Mouse (Mus musculus): ENCODE measurements around the gene Arhgap4. TPM values are rescaled to one million over a fixed set of nuclear protein-coding genes. Genes with fewer than 3 reads are reported as not detected.

Arhgap4 gene
- polyA plus RNA-seq, 1 experiment from 2014 or later: 2.3 TPM

DNA sequence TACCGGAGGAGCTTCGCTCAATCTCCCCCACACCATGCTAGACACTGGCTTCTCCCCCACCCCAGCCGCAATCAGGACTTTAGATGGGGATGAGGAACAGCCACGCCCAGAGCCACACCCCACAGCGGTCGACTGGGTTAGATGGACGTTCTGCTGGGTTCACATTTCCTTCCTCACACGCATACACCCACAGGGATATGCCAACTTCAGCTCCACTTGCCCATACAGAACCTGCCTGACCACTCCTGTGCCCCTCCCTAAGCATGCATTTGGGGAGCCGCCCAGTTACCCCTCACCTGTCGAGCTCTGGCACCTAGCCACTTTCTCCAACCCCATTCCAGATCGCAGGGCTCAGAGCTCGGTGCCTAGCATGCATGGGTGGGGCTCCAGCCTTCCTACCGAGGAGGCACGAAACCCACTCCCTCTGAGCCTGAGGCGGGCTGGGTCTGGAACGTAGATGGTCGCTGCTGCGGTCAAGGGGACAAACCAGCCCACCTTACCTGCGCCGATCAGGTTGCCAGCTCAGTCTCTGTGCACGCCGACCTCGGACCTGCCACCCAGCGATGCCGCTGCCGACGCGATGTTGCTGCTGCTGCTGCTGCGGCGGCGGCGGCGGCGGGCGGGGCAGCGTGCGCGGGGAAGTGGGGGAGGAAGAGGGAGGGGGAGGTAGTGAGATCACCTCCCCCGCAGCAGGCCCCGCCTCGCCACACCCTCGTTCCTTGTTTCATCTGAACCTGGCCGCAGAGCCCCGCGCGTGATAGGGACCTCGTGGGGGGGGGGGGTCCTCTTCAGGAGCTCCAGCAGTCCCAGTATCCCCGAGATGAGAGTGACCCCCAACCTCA, 41.3 kb downstream of the Arhgap4 start:
- H3K4me2 ChIP-seq (ENCODE audit: low read depth, severe bottlenecking): peak overlapping the region; percentile 64
- 26% methylated on average over 33 of the region's 48 CpGs for WGBS
- H3K4me3 ChIP-seq (ENCODE audit: low read depth, low read length): peak overlapping the region; percentile 30
- H3K27ac ChIP-seq (replicated peaks; ENCODE audit: low read depth, low read length): no peak overlapping the region
- H3K27me3 ChIP-seq (ENCODE audit: control insufficient read depth, insufficient read depth, low read length): peaks cover 17% of the 10 kb centered on the region
- no peak overlapping the region for H3K9ac ChIP-seq (ENCODE audit: low read length)
- ATAC-seq (ENCODE audit: insufficient number of reproducible peaks, low FRiP score, low TSS enrichment, low read depth) (no peak), DNase-seq (ENCODE audit: low spot score) (peak; percentile 38)
- no peaks in the 10 kb centered on the region for H3K4me1 ChIP-seq (ENCODE audit: control insufficient read depth, insufficient read depth, low read length)
- no peaks in the 10 kb centered on the region for H3K36me3 ChIP-seq (ENCODE audit: control insufficient read depth, insufficient read depth, low read length)
- H3K9me3 ChIP-seq (ENCODE audit: control insufficient read depth, low read length): no peaks in the 10 kb centered on the region

DNA sequence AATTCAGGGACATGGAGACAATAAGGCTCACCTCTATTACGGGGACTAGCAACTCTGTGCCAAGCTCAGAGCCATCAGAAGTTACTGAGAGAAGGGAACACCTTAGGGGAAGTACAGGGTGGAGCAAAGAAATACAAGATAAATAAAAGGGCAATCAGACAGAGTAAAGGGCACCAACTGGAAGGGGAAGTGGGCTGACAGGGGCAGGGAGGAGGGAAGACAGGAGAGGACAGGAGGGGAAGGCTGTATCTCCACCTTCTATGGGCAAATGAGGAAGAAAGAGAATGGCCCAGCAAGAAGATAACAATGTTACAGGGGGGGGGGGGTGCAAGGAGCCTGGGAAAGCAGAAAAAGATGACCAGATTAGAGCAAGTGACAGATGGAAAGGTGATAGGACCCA, 44.7 kb downstream of the Arhgap4 start:
- ATAC-seq (ENCODE audit: insufficient number of reproducible peaks, low FRiP score, low TSS enrichment, low read depth): no peak
- H3K36me3 ChIP-seq (ENCODE audit: control insufficient read depth, insufficient read depth, low read length): no peaks in the 10 kb centered on the region
- H3K4me2 ChIP-seq (ENCODE audit: low read depth, severe bottlenecking): no peak overlapping the region
- H3K27me3 ChIP-seq (ENCODE audit: control insufficient read depth, insufficient read depth, low read length): peaks cover 17% of the 10 kb centered on the region
- no peaks in the 10 kb centered on the region for H3K4me1 ChIP-seq (ENCODE audit: control insufficient read depth, insufficient read depth, low read length)
- no peaks in the 10 kb centered on the region for H3K9me3 ChIP-seq (ENCODE audit: control insufficient read depth, low read length)
- no peak overlapping the region for H3K27ac ChIP-seq (replicated peaks; ENCODE audit: low read depth, low read length)
- 77% methylated on average over 1 of the region's 1 CpGs for WGBS
- no peak for DNase-seq (ENCODE audit: low spot score)
- no peak overlapping the region for H3K4me3 ChIP-seq (ENCODE audit: low read depth, low read length)
- H3K9ac ChIP-seq (ENCODE audit: low read length): no peak overlapping the region

- H3K9me3 ChIP-seq (ENCODE audit: control insufficient read depth, low read length): no peaks in the 10 kb centered on the region
- 82% methylated on average over 2 of the region's 2 CpGs for WGBS
- ATAC-seq (ENCODE audit: insufficient number of reproducible peaks, low FRiP score, low TSS enrichment, low read depth): no peak
- peaks cover 15% of the 10 kb centered on the region for H3K27me3 ChIP-seq (ENCODE audit: control insufficient read depth, insufficient read depth, low read length)
- H3K4me3 ChIP-seq (ENCODE audit: low read depth, low read length): no peak overlapping the region
- no peak overlapping the region for H3K9ac ChIP-seq (ENCODE audit: low read length)
- H3K36me3 ChIP-seq (ENCODE audit: control insufficient read depth, insufficient read depth, low read length): no peaks in the 10 kb centered on the region
- DNase-seq (ENCODE audit: low spot score): no peak
- no peaks in the 10 kb centered on the region for H3K4me1 ChIP-seq (ENCODE audit: control insufficient read depth, insufficient read depth, low read length)
- H3K27ac ChIP-seq (replicated peaks; ENCODE audit: low read depth, low read length): no peak overlapping the region
- no peak overlapping the region for H3K4me2 ChIP-seq (ENCODE audit: low read depth, severe bottlenecking)
Observed at GRCm38 (mm10) chrX:73875881-73876280, 45.8 kb downstream of the Arhgap4 start.

GRCm38 (mm10) chrX:73871956-73872355, 49.7 kb downstream of the Arhgap4 start:
- WGBS: 52% methylated on average over 1 of the region's 1 CpGs
- no peak for DNase-seq (ENCODE audit: low spot score)

DNA sequence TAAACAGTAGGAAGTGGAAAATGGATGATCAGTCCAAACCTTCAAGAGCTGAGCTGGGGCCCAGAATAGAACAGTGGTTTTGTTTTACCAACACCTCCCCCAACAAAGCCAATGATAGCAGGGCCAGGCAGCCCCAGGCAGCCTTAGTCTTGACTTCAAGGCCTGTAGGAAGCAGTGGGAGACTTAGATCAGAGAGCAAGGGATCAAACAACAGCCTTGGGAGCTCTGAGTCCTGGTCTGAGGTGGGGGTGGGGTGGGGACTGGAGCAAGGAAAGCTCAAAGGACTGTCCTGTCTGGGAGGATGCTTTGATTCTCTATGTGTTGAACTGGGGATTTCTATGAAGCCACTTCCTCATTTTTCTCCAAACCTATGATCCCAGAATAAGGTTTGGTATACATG, 50.2 kb downstream of the Arhgap4 start:
- DNase-seq (ENCODE audit: low spot score): no peak
- no peaks in the 10 kb centered on the region for H3K36me3 ChIP-seq (ENCODE audit: control insufficient read depth, insufficient read depth, low read length)
- H3K9me3 ChIP-seq (ENCODE audit: control insufficient read depth, low read length): no peaks in the 10 kb centered on the region
- H3K27me3 ChIP-seq (ENCODE audit: control insufficient read depth, insufficient read depth, low read length): no peaks in the 10 kb centered on the region
- H3K4me3 ChIP-seq (ENCODE audit: low read depth, low read length): no peak overlapping the region
- no peak for ATAC-seq (ENCODE audit: insufficient number of reproducible peaks, low FRiP score, low TSS enrichment, low read depth)
- H3K27ac ChIP-seq (replicated peaks; ENCODE audit: low read depth, low read length): no peak overlapping the region
- no peak overlapping the region for H3K9ac ChIP-seq (ENCODE audit: low read length)
- H3K4me1 ChIP-seq (ENCODE audit: control insufficient read depth, insufficient read depth, low read length): no peaks in the 10 kb centered on the region
- no peak overlapping the region for H3K4me2 ChIP-seq (ENCODE audit: low read depth, severe bottlenecking)

More at GRCm38 (mm10) chrX:73871956-73872355, 49.7 kb downstream of the Arhgap4 start:
- H3K4me3 ChIP-seq (ENCODE audit: low read depth, low read length): no peak overlapping the region
- no peaks in the 10 kb centered on the region for H3K27me3 ChIP-seq (ENCODE audit: control insufficient read depth, insufficient read depth, low read length)
- no peak overlapping the region for H3K9ac ChIP-seq (ENCODE audit: low read length)
- no peak overlapping the region for H3K27ac ChIP-seq (replicated peaks; ENCODE audit: low read depth, low read length)
- H3K4me2 ChIP-seq (ENCODE audit: low read depth, severe bottlenecking): no peak overlapping the region
- ATAC-seq (ENCODE audit: insufficient number of reproducible peaks, low FRiP score, low TSS enrichment, low read depth): no peak
- H3K4me1 ChIP-seq (ENCODE audit: control insufficient read depth, insufficient read depth, low read length): no peaks in the 10 kb centered on the region
- H3K36me3 ChIP-seq (ENCODE audit: control insufficient read depth, insufficient read depth, low read length): no peaks in the 10 kb centered on the region
- H3K9me3 ChIP-seq (ENCODE audit: control insufficient read depth, low read length): no peaks in the 10 kb centered on the region

- Histone ChIP-seq H3K36me3 (ENCODE audit: control insufficient read depth, insufficient read depth, low read length) (no peaks in the 10 kb centered on the region), H3K27ac (replicated peaks; ENCODE audit: low read depth, low read length) (no peak overlapping the region), H3K4me3 (ENCODE audit: low read depth, low read length) (no peak overlapping the region), H3K4me1 (ENCODE audit: control insufficient read depth, insufficient read depth, low read length) (no peaks in the 10 kb centered on the region), H3K9ac (ENCODE audit: low read length) (no peak overlapping the region), H3K9me3 (ENCODE audit: control insufficient read depth, low read length) (no peaks in the 10 kb centered on the region), H3K4me2 (ENCODE audit: low read depth, severe bottlenecking) (no peak overlapping the region), H3K27me3 (ENCODE audit: control insufficient read depth, insufficient read depth, low read length) (no peaks in the 10 kb centered on the region)
- 11% methylated on average over 5 of the region's 5 CpGs for WGBS
- ATAC-seq (ENCODE audit: insufficient number of reproducible peaks, low FRiP score, low TSS enrichment, low read depth): no peak
- peak; percentile 74 for DNase-seq (ENCODE audit: low spot score)
Observed at GRCm38 (mm10) chrX:73869334-73869733, 52.3 kb downstream of the Arhgap4 start.

DNA sequence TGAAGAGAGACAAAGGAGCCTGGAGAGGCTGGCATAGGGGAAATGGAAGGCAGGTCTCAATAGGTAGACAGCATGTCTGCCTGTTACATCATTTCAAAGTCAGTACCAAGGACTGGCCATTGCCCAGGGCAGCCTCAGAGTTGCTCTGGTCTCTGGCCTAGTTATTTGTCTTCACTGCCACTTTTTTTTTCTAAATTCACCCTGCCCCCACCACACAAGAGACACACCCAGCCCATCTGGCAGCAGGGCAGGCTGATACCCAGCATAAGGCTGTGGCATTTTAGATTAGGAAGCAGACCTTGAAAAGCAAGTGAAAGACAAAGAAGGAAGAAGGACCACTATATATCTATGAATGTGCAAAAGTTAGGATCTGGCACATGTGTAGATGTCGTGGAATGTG, 53.8 kb downstream of the Arhgap4 start:
- no peak overlapping the region for H3K27ac ChIP-seq (replicated peaks; ENCODE audit: low read depth, low read length)
- no peak overlapping the region for H3K9ac ChIP-seq (ENCODE audit: low read length)
- no peaks in the 10 kb centered on the region for H3K9me3 ChIP-seq (ENCODE audit: control insufficient read depth, low read length)
- ATAC-seq (ENCODE audit: insufficient number of reproducible peaks, low FRiP score, low TSS enrichment, low read depth) (no peak), DNase-seq (ENCODE audit: low spot score) (no peak)
- H3K4me1 ChIP-seq (ENCODE audit: control insufficient read depth, insufficient read depth, low read length): no peaks in the 10 kb centered on the region
- H3K27me3 ChIP-seq (ENCODE audit: control insufficient read depth, insufficient read depth, low read length): no peaks in the 10 kb centered on the region
- no peak overlapping the region for H3K4me3 ChIP-seq (ENCODE audit: low read depth, low read length)
- 83% methylated on average over 1 of the region's 1 CpGs for WGBS
- H3K4me2 ChIP-seq (ENCODE audit: low read depth, severe bottlenecking): no peak overlapping the region
- no peaks in the 10 kb centered on the region for H3K36me3 ChIP-seq (ENCODE audit: control insufficient read depth, insufficient read depth, low read length)

DNA sequence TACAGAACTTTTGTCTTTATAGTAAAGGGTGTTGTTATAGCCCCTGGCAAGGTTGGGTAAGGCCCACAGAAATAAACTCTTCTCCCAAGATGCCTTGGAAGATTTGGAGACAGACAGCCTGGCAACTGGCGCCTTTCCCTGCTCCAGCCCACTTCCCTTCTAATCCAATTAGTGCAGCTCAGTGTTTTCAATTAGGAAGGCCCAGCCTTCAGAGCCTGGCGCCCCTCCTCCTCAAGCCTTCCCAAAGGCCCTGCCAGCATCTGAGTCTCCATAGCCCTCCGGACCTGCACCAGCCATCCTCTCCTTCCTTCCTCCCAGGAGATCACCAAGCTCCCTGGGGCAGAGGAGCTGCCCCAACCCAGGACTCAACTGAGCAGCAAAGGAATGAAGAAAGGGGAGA, 54.4 kb downstream of the Arhgap4 start:
- no peaks in the 10 kb centered on the region for H3K9me3 ChIP-seq (ENCODE audit: control insufficient read depth, low read length)
- no peak overlapping the region for H3K4me3 ChIP-seq (ENCODE audit: low read depth, low read length)
- DNase-seq (ENCODE audit: low spot score): no peak
- 17% methylated on average over 3 of the region's 3 CpGs for WGBS
- H3K9ac ChIP-seq (ENCODE audit: low read length): no peak overlapping the region
- no peaks in the 10 kb centered on the region for H3K4me1 ChIP-seq (ENCODE audit: control insufficient read depth, insufficient read depth, low read length)
- ATAC-seq (ENCODE audit: insufficient number of reproducible peaks, low FRiP score, low TSS enrichment, low read depth): no peak
- no peak overlapping the region for H3K4me2 ChIP-seq (ENCODE audit: low read depth, severe bottlenecking)
- H3K27me3 ChIP-seq (ENCODE audit: control insufficient read depth, insufficient read depth, low read length): no peaks in the 10 kb centered on the region
- no peak overlapping the region for H3K27ac ChIP-seq (replicated peaks; ENCODE audit: low read depth, low read length)
- H3K36me3 ChIP-seq (ENCODE audit: control insufficient read depth, insufficient read depth, low read length): no peaks in the 10 kb centered on the region

GRCm38 (mm10) chrX:73864692-73865091, 57.0 kb downstream of the Arhgap4 start:
- no peaks in the 10 kb centered on the region for H3K36me3 ChIP-seq (ENCODE audit: control insufficient read depth, insufficient read depth, low read length)
- 54% methylated on average over 3 of the region's 3 CpGs for WGBS
- DNase-seq (ENCODE audit: low spot score): no peak
- no peaks in the 10 kb centered on the region for H3K4me1 ChIP-seq (ENCODE audit: control insufficient read depth, insufficient read depth, low read length)
- H3K4me3 ChIP-seq (ENCODE audit: low read depth, low read length): no peak overlapping the region
- ATAC-seq (ENCODE audit: insufficient number of reproducible peaks, low FRiP score, low TSS enrichment, low read depth): no peak
- no peaks in the 10 kb centered on the region for H3K9me3 ChIP-seq (ENCODE audit: control insufficient read depth, low read length)
- H3K27me3 ChIP-seq (ENCODE audit: control insufficient read depth, insufficient read depth, low read length): no peaks in the 10 kb centered on the region
- H3K27ac ChIP-seq (replicated peaks; ENCODE audit: low read depth, low read length): no peak overlapping the region
- no peak overlapping the region for H3K9ac ChIP-seq (ENCODE audit: low read length)
- no peak overlapping the region for H3K4me2 ChIP-seq (ENCODE audit: low read depth, severe bottlenecking)

Data from limb, embryonic 11.5 days (tissue).